Mouse (Mus musculus): ENCODE results near the gene Arid1b. TPM values are rescaled to one million over a fixed set of nuclear protein-coding genes. Genes with fewer than 3 reads are reported as not detected.

The Arid1b gene
- polyA plus RNA-seq, 1 experiment from 2014 or later, result 2.2 TPM

- H3K4me2 ChIP-seq (ENCODE audit: low read depth, low read length), result no peak overlapping the region
- no peaks in the 10 kb centered on the region for H3K4me1 ChIP-seq (ENCODE audit: insufficient read depth)
- 78% methylated on average over 6 of the region's 6 CpGs for WGBS (ENCODE audit: insufficient replicate concordance)
- ATAC-seq (no peak), DNase-seq (no peak)
- no peaks in the 10 kb centered on the region for H3K9me3 ChIP-seq (ENCODE audit: low read length)
- no peak overlapping the region for H3K4me3 ChIP-seq (ENCODE audit: low read depth, low read length)
- no peak overlapping the region for H3K9ac ChIP-seq (replicated peaks)
- no peaks in the 10 kb centered on the region for H3K27me3 ChIP-seq (ENCODE audit: insufficient read depth, low read length)
- TF ChIP-seq EP300 (IDR thresholded peaks at IDR 0.05; ENCODE audit: low read depth), result no peak
- no peak for TF ChIP-seq CTCF (IDR thresholded peaks at IDR 0.05; ENCODE audit: low read depth)
- H3K27ac ChIP-seq (ENCODE audit: low read depth), result no peak overlapping the region
- no peaks in the 10 kb centered on the region for H3K36me3 ChIP-seq (replicated peaks; ENCODE audit: insufficient read depth, low read length)
Observed at GRCm38 (mm10) chr17:4972261-4972660, 21.9 kb upstream of the Arid1b start.

DNA sequence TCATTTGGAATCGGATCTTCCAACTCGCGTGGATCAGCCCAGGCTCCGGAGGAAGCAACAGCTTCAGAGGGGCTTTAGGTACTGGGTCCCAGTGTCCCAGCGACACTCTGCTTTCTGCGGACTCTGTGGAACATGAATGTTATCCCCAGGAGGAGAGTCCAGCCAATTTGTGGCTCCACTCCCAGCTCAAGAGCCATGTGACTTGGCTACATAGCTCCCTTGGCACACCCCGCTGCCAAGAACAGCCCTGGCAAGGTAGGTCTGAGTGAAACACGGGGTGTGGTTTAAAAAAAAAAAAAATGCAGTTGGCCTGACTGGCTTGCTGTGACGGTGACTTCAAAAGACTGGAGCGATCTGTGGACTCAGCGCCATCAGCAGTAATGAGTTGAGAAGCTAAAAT lies 19.4 kb upstream of the Arid1b start:
- Histone ChIP-seq H3K27me3 (ENCODE audit: insufficient read depth, low read length) (no peaks in the 10 kb centered on the region), H3K9ac (replicated peaks) (no peak overlapping the region), H3K36me3 (replicated peaks; ENCODE audit: insufficient read depth, low read length) (no peaks in the 10 kb centered on the region), H3K4me1 (ENCODE audit: insufficient read depth) (no peaks in the 10 kb centered on the region), H3K4me3 (ENCODE audit: low read depth, low read length) (no peak overlapping the region), H3K27ac (ENCODE audit: low read depth) (no peak overlapping the region), H3K9me3 (ENCODE audit: low read length) (no peaks in the 10 kb centered on the region), H3K4me2 (ENCODE audit: low read depth, low read length) (no peak overlapping the region)
- WGBS (ENCODE audit: insufficient replicate concordance), result 76% methylated on average over 11 of the region's 11 CpGs
- TF ChIP-seq CTCF (IDR thresholded peaks at IDR 0.05; ENCODE audit: low read depth) (no peak), EP300 (IDR thresholded peaks at IDR 0.05; ENCODE audit: low read depth) (no peak)
- ATAC-seq, result no peak
- no peak for DNase-seq

GRCm38 (mm10) chr17:4980151-4980550 lies 14.0 kb upstream of the Arid1b start:
- Histone ChIP-seq H3K9me3 (ENCODE audit: low read length) (no peaks in the 10 kb centered on the region), H3K36me3 (replicated peaks; ENCODE audit: insufficient read depth, low read length) (no peaks in the 10 kb centered on the region), H3K4me2 (ENCODE audit: low read depth, low read length) (no peak overlapping the region), H3K4me3 (ENCODE audit: low read depth, low read length) (no peak overlapping the region), H3K9ac (replicated peaks) (no peak overlapping the region), H3K27ac (ENCODE audit: low read depth) (no peak overlapping the region), H3K4me1 (ENCODE audit: insufficient read depth) (no peaks in the 10 kb centered on the region), H3K27me3 (ENCODE audit: insufficient read depth, low read length) (no peaks in the 10 kb centered on the region)
- ATAC-seq (no peak), DNase-seq (no peak)
- TF ChIP-seq CTCF (IDR thresholded peaks at IDR 0.05; ENCODE audit: low read depth) (no peak), EP300 (IDR thresholded peaks at IDR 0.05; ENCODE audit: low read depth) (no peak)
- 33% methylated on average over 7 of the region's 7 CpGs for WGBS (ENCODE audit: insufficient replicate concordance)

DNA sequence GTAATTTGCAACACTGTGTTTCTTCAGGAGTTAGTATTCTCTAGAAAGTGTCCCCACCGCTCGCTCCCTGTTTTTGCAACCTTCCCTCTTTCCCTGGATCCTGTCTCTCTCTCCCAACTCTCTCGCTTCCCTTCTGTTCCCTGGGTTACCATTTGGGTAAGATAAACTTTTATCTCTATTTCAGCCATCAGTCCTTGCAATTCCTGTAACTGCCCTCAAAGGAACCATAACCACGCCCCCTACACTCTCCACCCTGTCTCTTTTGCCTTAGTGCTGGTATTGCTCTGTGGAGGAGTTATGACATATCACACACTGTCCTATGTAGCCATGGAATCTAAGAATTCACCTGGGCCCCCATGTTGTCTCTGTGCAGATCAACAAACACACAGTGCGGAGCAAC lies 11.3 kb upstream of the Arid1b start:
- no peak overlapping the region for H3K27ac ChIP-seq (ENCODE audit: low read depth)
- WGBS (ENCODE audit: insufficient replicate concordance), result 75% methylated on average over 5 of the region's 5 CpGs
- no peak for TF ChIP-seq EP300 (IDR thresholded peaks at IDR 0.05; ENCODE audit: low read depth)
- TF ChIP-seq CTCF (IDR thresholded peaks at IDR 0.05; ENCODE audit: low read depth), result no peak
- no peaks in the 10 kb centered on the region for H3K27me3 ChIP-seq (ENCODE audit: insufficient read depth, low read length)
- H3K9ac ChIP-seq (replicated peaks), result no peak overlapping the region
- H3K4me1 ChIP-seq (ENCODE audit: insufficient read depth), result no peaks in the 10 kb centered on the region
- H3K9me3 ChIP-seq (ENCODE audit: low read length), result no peaks in the 10 kb centered on the region
- DNase-seq (no peak), ATAC-seq (no peak)
- H3K36me3 ChIP-seq (replicated peaks; ENCODE audit: insufficient read depth, low read length), result no peaks in the 10 kb centered on the region
- H3K4me2 ChIP-seq (ENCODE audit: low read depth, low read length), result no peak overlapping the region
- no peak overlapping the region for H3K4me3 ChIP-seq (ENCODE audit: low read depth, low read length)

GRCm38 (mm10) chr17:4984691-4985090 lies 9.4 kb upstream of the Arid1b start:
- no peaks in the 10 kb centered on the region for H3K4me1 ChIP-seq (ENCODE audit: insufficient read depth)
- 63% methylated on average over 7 of the region's 7 CpGs for WGBS (ENCODE audit: insufficient replicate concordance)
- ATAC-seq (no peak), DNase-seq (no peak)
- no peak for TF ChIP-seq EP300 (IDR thresholded peaks at IDR 0.05; ENCODE audit: low read depth)
- TF ChIP-seq CTCF (IDR thresholded peaks at IDR 0.05; ENCODE audit: low read depth), result no peak
- no peaks in the 10 kb centered on the region for H3K9me3 ChIP-seq (ENCODE audit: low read length)
- H3K36me3 ChIP-seq (replicated peaks; ENCODE audit: insufficient read depth, low read length), result no peaks in the 10 kb centered on the region
- H3K27me3 ChIP-seq (ENCODE audit: insufficient read depth, low read length), result no peaks in the 10 kb centered on the region
- no peak overlapping the region for H3K9ac ChIP-seq (replicated peaks)
- H3K4me2 ChIP-seq (ENCODE audit: low read depth, low read length), result no peak overlapping the region
- H3K4me3 ChIP-seq (ENCODE audit: low read depth, low read length), result no peak overlapping the region
- no peak overlapping the region for H3K27ac ChIP-seq (ENCODE audit: low read depth)

DNA sequence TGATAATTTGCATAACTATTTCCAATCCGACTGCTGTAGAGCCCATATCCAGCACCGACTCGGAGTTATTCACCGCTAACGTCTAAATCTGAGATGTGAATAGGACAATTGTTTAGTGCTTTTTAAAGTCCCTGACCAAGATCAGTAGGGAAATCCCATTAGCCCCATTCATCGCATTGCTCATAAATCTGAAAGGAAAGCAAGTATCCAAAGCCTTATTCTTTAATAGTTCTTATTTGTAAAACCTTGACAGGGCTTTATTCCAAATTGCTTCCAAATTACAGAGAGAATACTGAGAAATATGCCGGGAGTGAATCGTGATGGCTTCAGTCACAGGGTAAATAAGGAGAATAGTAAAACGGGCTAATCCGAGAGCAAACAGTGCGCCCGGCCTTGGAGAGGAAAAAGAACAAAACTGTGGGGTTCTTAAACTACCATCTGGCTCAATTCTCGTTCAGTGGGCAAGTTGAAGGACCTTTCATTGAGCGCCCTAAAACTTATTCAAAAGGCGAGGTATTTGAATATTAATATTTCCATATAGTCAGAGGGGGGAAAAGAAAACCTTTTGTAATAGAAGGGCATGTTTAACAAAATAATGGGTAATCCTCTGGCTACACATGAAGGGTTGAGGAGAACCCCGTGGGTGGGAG lies 3.1 kb upstream of the Arid1b start:
- no peak overlapping the region for H3K4me3 ChIP-seq (ENCODE audit: low read depth, low read length)
- peaks cover 2% of the 10 kb centered on the region; the same call in 1 of the 2 replicates for H3K4me1 ChIP-seq (ENCODE audit: insufficient read depth)
- DNase-seq, result no peak
- no peaks in the 10 kb centered on the region for H3K36me3 ChIP-seq (replicated peaks; ENCODE audit: insufficient read depth, low read length)
- H3K27ac ChIP-seq (ENCODE audit: low read depth), result no peak overlapping the region
- H3K27me3 ChIP-seq (ENCODE audit: insufficient read depth, low read length), result no peaks in the 10 kb centered on the region
- TF ChIP-seq CTCF (IDR thresholded peaks at IDR 0.05; ENCODE audit: low read depth) (no peak), EP300 (IDR thresholded peaks at IDR 0.05; ENCODE audit: low read depth) (no peak)
- 82% methylated on average over 16 of the region's 16 CpGs for WGBS (ENCODE audit: insufficient replicate concordance)
- ATAC-seq, result no peak
- H3K9me3 ChIP-seq (ENCODE audit: low read length), result no peaks in the 10 kb centered on the region
- H3K4me2 ChIP-seq (ENCODE audit: low read depth, low read length), result no peak overlapping the region
- H3K9ac ChIP-seq (replicated peaks), result no peak overlapping the region

Measured in liver, postnatal 0 days (tissue).